Mouse (Mus musculus): ENCODE results near the gene Slc2a9.
"Not testable (repeated sequence)": the region's sequence is repeated elsewhere in the genome, so short reads cannot be mapped to it uniquely, and the experiment has no call there.

DNA sequence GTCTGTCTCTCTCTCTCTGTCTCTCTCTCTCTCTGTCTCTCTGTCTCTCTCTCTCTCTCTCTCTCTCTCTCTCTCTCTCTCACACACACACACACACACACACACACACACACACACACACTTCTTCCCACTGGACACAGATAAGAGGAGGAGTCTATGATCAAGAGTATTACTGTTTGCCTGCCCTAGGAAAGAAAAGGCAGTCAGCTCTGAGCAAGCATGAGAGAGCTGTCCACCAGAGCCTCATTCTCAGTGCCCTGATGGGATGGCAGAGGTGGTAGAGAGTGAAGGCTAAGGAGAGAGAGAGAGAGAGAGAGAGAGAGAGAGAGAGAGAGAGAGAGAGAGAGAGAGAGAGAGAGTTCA, 23.4 kb downstream of the Slc2a9 start:
- TF ChIP-seq POLR2A (IDR thresholded peaks at IDR 0.05; ENCODE audit: low read depth, low read length); ZMIZ1 (IDR thresholded peaks at IDR 0.05; ENCODE audit: low read depth, low read length); USF2 (conservative IDR thresholded peaks at IDR 0.05; ENCODE audit: low read depth, low read length); MAX (IDR thresholded peaks at IDR 0.05; ENCODE audit: low read length); CTCF (conservative IDR thresholded peaks at IDR 0.05 in 1 of 2, IDR thresholded peaks at IDR 0.05 in 1 of 2; ENCODE audit: low read depth in 2 of 2, low read length in 2 of 2): not testable (repeated sequence)

All from CH12.LX (cell line).